Mouse (Mus musculus) midbrain, embryonic 10.5 days (tissue): ENCODE data around the gene Hist1h2ao. TPM values are rescaled to one million over a fixed set of nuclear protein-coding genes. Genes with fewer than 3 reads are reported as not detected.
"Not testable (repeated sequence)": the region's sequence is repeated elsewhere in the genome, so short reads cannot be mapped to it uniquely, and the experiment has no call there.

Source experiments
- DNase-seq: peaks from one replicate; pipeline ENCODE4 v3.0.0-alpha.2; 2017; ENCODE audit warnings: low spot score
- H3K27ac ChIP-seq: fragments of 300-500 bp; sonication (generic); replicated peaks from 2 replicates; pipeline ENCODE4 v1.5.1; 2016; ENCODE audit warnings: mild to moderate bottlenecking
- H3K27me3 ChIP-seq: fragments of 300-500 bp; sonication (generic); 2 replicates; pipeline ENCODE4 v1.6.1; 2016; ENCODE audit warnings: low read depth, mild to moderate bottlenecking; ENCODE audit not compliant: poor library complexity, severe bottlenecking
- H3K36me3 ChIP-seq: fragments of 300-500 bp; sonication (generic); 2 replicates; pipeline ENCODE4 v1.6.1; 2016; ENCODE audit warnings: mild to moderate bottlenecking, moderate library complexity
- H3K4me1 ChIP-seq: fragments of 300-500 bp; sonication (generic); 2 replicates; pipeline ENCODE4 v1.6.1; 2016
- H3K4me3 ChIP-seq: fragments of 300-500 bp; sonication (generic); 2 replicates; pipeline ENCODE4 v1.5.1; 2016; ENCODE audit warnings: mild to moderate bottlenecking, moderate library complexity
- H3K9me3 ChIP-seq: fragments of 300-500 bp; sonication (generic); replicated peaks from 2 replicates; pipeline ENCODE4 v1.6.1; 2016; ENCODE audit warnings: mild to moderate bottlenecking
- WGBS: fragments of 180-500 bp; shearing (Covaris S2); methylation state at CpG from one replicate; pipeline ENCODE4 v1.1.7; 2016; 5-methylcytosine and 5-hydroxymethylcytosine counted together
- polyA plus RNA-seq: library from polyadenylated mRNA; unstranded; fragments of >200 nt; fragmentation: Nextera tagmentation; extraction: Ambion mirVana; gene quantifications from 2 replicates; pipeline ENCODE4 v1.2.1, GENCODE M21; 2016

Hist1h2ao gene
- polyA plus RNA-seq, 1 experiment from 2014 or later, result 1.6 TPM

DNA sequence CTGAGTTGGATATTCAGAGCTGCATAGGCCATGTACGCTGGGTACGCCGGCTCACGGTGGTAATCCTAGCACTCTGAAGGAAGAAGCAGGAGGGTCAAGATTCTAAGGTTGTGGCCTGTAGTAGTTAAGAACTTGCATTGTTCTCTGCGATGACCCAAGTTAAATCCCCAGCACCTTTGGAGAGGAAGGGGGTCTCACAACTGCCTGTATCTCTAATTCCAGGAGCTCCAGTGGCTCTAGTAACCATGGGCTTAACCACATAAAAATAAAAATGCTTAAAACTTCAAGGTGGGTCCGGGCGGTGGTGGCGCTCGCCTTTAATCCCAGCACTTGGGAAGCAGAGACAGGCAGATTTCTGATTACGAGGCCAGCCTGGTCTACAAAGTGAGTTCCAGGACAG is 20.1 kb downstream of the Hist1h2ao start:
- Histone ChIP-seq H3K4me1 (0 out of 2 replicates have a peak, but pooled peaks cover 4% of the 10 kb centered on the region), H3K27me3 (no peaks in the 10 kb centered on the region), H3K36me3 (peaks cover 4% of the 10 kb centered on the region; the same call in 1 of the 2 replicates), H3K9me3 (no peaks in the 10 kb centered on the region), H3K27ac (peak overlapping the region; percentile 63), H3K4me3 (peak overlapping the region; percentile 20; the same call in 1 of the 2 replicates)
- DNase-seq, result peak; percentile 14
- 89% methylated on average over 10 of the region's 10 CpGs for WGBS

DNA sequence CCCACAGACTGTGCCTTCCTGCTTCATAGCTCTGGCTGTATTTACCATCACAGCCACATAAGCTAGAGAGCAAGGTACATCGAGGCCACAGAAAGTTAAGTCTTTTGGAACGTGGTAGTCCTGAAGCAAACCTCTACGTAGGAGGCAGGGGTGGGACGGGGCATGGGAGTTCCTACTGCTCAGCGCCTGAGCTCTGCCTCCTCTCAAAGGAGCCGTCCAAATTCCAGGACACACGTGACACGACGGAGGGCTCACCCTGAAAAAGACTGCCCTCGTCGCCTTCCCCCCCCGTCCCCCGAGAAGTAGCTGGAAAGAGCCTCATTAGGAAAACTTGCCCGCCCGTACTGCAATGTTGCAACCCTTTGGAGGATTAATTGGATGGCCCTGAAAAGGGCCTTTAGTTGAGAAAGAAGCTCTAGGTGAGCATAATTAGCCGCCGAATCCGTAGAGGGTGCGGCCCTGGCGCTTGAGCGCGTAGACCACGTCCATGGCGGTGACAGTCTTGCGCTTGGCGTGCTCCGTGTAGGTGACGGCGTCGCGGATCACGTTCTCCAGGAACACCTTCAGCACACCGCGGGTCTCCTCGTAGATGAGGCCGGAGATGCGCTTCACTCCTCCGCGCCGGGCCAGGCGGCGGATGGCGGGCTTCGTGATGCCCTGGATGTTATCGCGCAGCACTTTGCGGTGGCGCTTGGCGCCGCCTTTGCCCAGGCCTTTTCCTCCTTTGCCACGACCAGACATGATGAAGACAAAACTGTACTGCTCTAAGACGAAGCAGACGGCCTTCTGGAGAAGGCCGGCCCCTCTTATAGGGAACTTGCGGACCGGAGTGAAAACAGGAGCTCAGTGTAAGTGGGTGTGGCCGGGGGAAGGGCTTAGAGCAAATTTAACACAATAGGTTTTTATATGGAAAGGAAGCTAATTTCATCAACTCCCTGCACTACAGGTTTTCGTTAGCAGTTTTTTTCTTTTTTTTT is 21.4 kb downstream of the Hist1h2ao start, which contains the start of gene Hist1h4n:
Gene Hist1h4n (minus strand): TSS at position 779 of the 977 bp plus-strand sequence.
- H3K27ac ChIP-seq, H3K27me3 ChIP-seq, H3K4me1 ChIP-seq, H3K36me3 ChIP-seq, H3K9me3 ChIP-seq, DNase-seq: not testable (repeated sequence)
- WGBS, result under 1% methylated on average over 24 of the region's 58 CpGs
- H3K4me3 ChIP-seq, result peak within 1 kb of the TSS; percentile 40

- DNase-seq, H3K4me1 ChIP-seq, H3K36me3 ChIP-seq, H3K27me3 ChIP-seq, H3K9me3 ChIP-seq, H3K4me3 ChIP-seq, H3K27ac ChIP-seq: not testable (repeated sequence)
- WGBS, result no CpG with 5 or more reads among the region's 24 CpGs
These were observed 23.2 kb downstream of the Hist1h2ao start, which contains the start of the genes Hist1h2ap and Hist1h2br for GRCm38 (mm10) chr13:21833461-21833860. Gene Hist1h2ap (minus strand): TSS chr13:21833507. Gene Hist1h2br (plus strand): TSS chr13:21833743.

GRCm38 (mm10) chr13:21840508-21840907 is 30.2 kb downstream of the Hist1h2ao start:
- not testable (repeated sequence) for DNase-seq, H3K27ac ChIP-seq, H3K36me3 ChIP-seq, H3K27me3 ChIP-seq, H3K4me1 ChIP-seq, H3K9me3 ChIP-seq, H3K4me3 ChIP-seq
- no CpG with 5 or more reads among the region's 4 CpGs for WGBS

- not testable (repeated sequence) for H3K9me3 ChIP-seq, H3K27ac ChIP-seq, H3K36me3 ChIP-seq, H3K4me1 ChIP-seq, DNase-seq, H3K4me3 ChIP-seq, H3K27me3 ChIP-seq
These were observed 36.1 kb downstream of the Hist1h2ao start for GRCm38 (mm10) chr13:21846356-21846755.

DNA sequence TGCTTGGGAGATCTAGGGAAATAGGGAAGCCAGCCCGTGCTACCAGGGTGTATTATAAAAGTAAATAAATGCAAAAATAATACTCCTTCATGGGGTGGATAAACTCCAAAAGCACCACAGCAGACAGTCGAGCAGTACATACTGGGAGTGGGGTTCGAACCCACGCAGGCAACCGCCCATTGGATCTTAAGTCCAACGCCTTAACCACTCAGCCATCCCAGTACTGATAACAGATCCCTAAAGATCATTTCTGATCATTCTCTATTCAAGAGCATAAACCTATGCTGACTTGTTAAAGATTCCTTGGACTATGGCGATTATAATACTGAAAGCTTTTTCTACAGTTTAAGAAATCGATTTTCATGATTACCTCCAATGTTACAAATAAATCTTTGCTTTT is 37.6 kb downstream of the Hist1h2ao start:
- Histone ChIP-seq H3K4me3 (no peak overlapping the region; the same call in 1 of the 2 replicates), H3K36me3 (no peaks in the 10 kb centered on the region), H3K9me3 (no peaks in the 10 kb centered on the region), H3K27me3 (no peaks in the 10 kb centered on the region), H3K27ac (no peak overlapping the region), H3K4me1 (no peaks in the 10 kb centered on the region; the same call in 1 of the 2 replicates)
- 17% methylated on average over 8 of the region's 8 CpGs for WGBS
- peak; percentile 38 for DNase-seq

GRCm38 (mm10) chr13:21850696-21851095 is 40.4 kb downstream of the Hist1h2ao start:
- H3K27me3 ChIP-seq, H3K4me1 ChIP-seq, H3K36me3 ChIP-seq, DNase-seq, H3K9me3 ChIP-seq, H3K4me3 ChIP-seq, H3K27ac ChIP-seq: not testable (repeated sequence)
- 51% methylated on average over 1 of the region's 1 CpGs for WGBS

DNA sequence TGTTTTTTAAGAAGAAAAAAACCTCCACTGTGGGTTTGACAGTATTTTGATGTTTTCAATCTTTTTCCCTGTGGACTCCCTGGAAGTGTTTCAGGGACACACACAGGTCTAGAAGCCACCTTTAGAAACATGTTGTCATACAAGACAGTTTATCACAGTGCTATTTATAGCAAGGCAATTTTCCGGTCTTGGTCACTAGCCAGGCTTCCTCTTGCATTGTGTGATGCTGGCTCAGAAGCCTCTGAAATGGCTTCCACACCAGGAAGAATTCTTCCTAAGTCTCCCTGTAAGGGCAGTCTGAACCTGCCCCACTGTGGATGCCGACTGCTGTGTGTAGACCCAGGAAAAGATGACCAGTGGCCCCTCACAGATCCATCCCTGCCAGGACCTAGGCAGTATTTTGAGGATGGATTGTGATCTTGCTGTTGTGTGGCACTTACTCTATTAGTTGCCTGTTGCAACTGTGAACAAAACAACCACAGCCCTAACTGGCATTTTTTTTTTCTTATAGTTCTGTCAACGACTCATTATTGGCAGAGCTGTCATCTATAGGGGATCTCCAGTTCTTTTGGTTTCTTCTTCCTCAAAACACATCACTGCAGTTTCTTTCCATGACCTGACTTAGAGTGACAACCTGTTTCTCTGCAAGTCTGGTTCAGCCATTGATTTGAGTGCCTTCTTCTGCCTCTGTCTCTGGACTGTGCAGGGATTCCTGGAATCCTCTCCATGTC is 42.1 kb downstream of the Hist1h2ao start:
- Histone ChIP-seq H3K27ac (no peak overlapping the region), H3K27me3 (no peaks in the 10 kb centered on the region), H3K36me3 (no peaks in the 10 kb centered on the region), H3K4me3 (no peak overlapping the region), H3K4me1 (no peaks in the 10 kb centered on the region; the same call in 1 of the 2 replicates), H3K9me3 (no peaks in the 10 kb centered on the region)
- WGBS, result 77% methylated on average over 3 of the region's 3 CpGs
- no peak for DNase-seq

DNA sequence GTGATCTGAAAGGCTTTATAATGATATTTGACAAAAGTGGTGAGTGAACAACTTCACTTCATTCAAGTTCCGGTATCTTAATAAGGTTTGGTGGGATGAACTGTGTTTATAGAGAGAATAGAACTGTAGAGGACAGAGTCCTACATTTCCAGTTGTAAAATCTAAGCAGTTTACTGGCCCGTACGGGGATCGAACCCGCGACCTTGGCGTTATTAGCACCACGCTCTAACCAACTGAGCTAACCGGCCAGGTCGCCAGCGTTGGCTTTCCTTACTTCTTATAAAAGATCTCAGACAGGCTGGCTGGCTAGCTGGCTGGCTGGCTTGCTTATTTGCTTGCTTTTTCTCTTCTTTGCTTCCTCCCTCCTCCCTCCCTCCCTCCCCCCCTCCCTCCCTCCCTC is 44.9 kb downstream of the Hist1h2ao start:
- Histone ChIP-seq H3K4me3 (peak overlapping the region; percentile 64), H3K27me3 (no peaks in the 10 kb centered on the region), H3K9me3 (no peaks in the 10 kb centered on the region), H3K36me3 (no peaks in the 10 kb centered on the region), H3K27ac (peak overlapping the region; percentile 77), H3K4me1 (no peaks in the 10 kb centered on the region)
- under 1% methylated on average over 11 of the region's 11 CpGs for WGBS
- DNase-seq, result peak; percentile 90

GRCm38 (mm10) chr13:21855698-21856162 is 45.5 kb downstream of the Hist1h2ao start:
- DNase-seq, result peak; percentile 57
- 0% methylated on average over 15 of the region's 15 CpGs for WGBS

More at GRCm38 (mm10) chr13:21855698-21856162, 45.5 kb downstream of the Hist1h2ao start:
- Histone ChIP-seq H3K9me3 (no peaks in the 10 kb centered on the region), H3K27ac (peak overlapping the region; percentile 77), H3K27me3 (no peaks in the 10 kb centered on the region), H3K36me3 (no peaks in the 10 kb centered on the region), H3K4me1 (peaks cover 2% of the 10 kb centered on the region; the same call in 1 of the 2 replicates), H3K4me3 (peak overlapping the region; percentile 64)
